Mouse (Mus musculus) CH12.LX (cell line): ENCODE measurements around the gene Fam219b. TPM values are rescaled to one million over a fixed set of nuclear protein-coding genes. Genes with fewer than 3 reads are reported as not detected.
A peak's percentile ranks its signal among the peaks of the same experiment; 100 is the strongest.

Experiments used
- DNase-seq: peaks from one replicate; pipeline ENCODE4 v3.0.0-alpha.2; 2013; ENCODE audit errors: extremely low read depth
- H3K27ac ChIP-seq: 2 replicates; pipeline ENCODE4 v1.5.1; 2012; ENCODE audit warnings: low read depth, mild to moderate bottlenecking, control low read depth, moderate library complexity; ENCODE audit not compliant: insufficient read depth
- H3K27me3 ChIP-seq: replicated peaks from 2 replicates; pipeline ENCODE3; 2012; ENCODE audit warnings: inconsistent platforms
- H3K36me3 ChIP-seq, 2 experiments: replicated peaks in 1 of 2; 2 replicates each; pipeline versions ENCODE3 to v1.6.1; 2012; ENCODE audit warnings: inconsistent platforms in 1 of 2, low read length in 1 of 2, mild to moderate bottlenecking in 1 of 2, mixed read lengths in 1 of 2, moderate library complexity in 1 of 2; ENCODE audit not compliant: control insufficient read depth in 1 of 2, insufficient read depth in 1 of 2
- H3K4me1 ChIP-seq, 2 experiments: 2 replicates each; pipeline ENCODE4 v1.6.1; 2012; ENCODE audit warnings: inconsistent platforms in 1 of 2, moderate library complexity in 1 of 2; ENCODE audit not compliant: insufficient read depth in 2 of 2, control insufficient read depth in 1 of 2
- H3K4me2 ChIP-seq: 2 replicates; pipeline ENCODE4 v1.6.1; 2012; ENCODE audit warnings: low read depth, mild to moderate bottlenecking, control low read depth; ENCODE audit not compliant: poor library complexity, insufficient read depth, severe bottlenecking
- H3K4me3 ChIP-seq, 3 experiments: fragments of 150-350 bp in 1 of 3; sonication (generic) in 1 of 3; replicated peaks in 1 of 3; 2 replicates each; pipeline versions ENCODE3 to v1.5.1; 2011 to 2012; ENCODE audit warnings: low read depth in 2 of 3, low read length in 2 of 3, mild to moderate bottlenecking in 2 of 3, moderate library complexity in 2 of 3, control low read depth in 1 of 3, improper control_type of control experiment in 1 of 3, inconsistent platforms in 1 of 3, mixed read lengths in 1 of 3; ENCODE audit not compliant: poor library complexity in 1 of 3
- H3K79me2 ChIP-seq: replicated peaks from 2 replicates; pipeline ENCODE4 v1.6.1; 2012; ENCODE audit warnings: mild to moderate bottlenecking, moderate library complexity; ENCODE audit not compliant: control insufficient read depth, poor library complexity, insufficient read depth, severe bottlenecking; ENCODE audit errors: extremely low read depth
- H3K9ac ChIP-seq: 2 replicates; pipeline ENCODE4 v1.6.1; 2012; ENCODE audit warnings: low read depth, mild to moderate bottlenecking, control low read depth, moderate library complexity; ENCODE audit not compliant: insufficient read depth
- H3K9me3 ChIP-seq: replicated peaks from 2 replicates; pipeline ENCODE3; 2012; ENCODE audit warnings: low read length, inconsistent platforms, mixed read lengths
- CHD1 ChIP-seq: IDR thresholded peaks from 2 replicates; pipeline ENCODE4 v1.6.1; 2012; ENCODE audit warnings: low read depth, low read length, improper control_type of control experiment, inconsistent platforms
- CHD2 ChIP-seq: IDR thresholded peaks from 2 replicates; pipeline ENCODE4 v1.6.1; 2011; ENCODE audit warnings: low read length, improper control_type of control experiment
- CTCF ChIP-seq, 2 experiments: IDR thresholded peaks in 1 of 2; conservative IDR thresholded peaks in 1 of 2; 2 replicates each; pipeline ENCODE4 v1.5.1; 2011 to 2012; ENCODE audit warnings: low read depth in 2 of 2, low read length in 2 of 2, improper control_type of control experiment in 1 of 2, inconsistent platforms in 1 of 2, mild to moderate bottlenecking in 1 of 2, moderate library complexity in 1 of 2
- E2F4 ChIP-seq: IDR thresholded peaks from 2 replicates; pipeline ENCODE4 v1.6.1; 2011; ENCODE audit warnings: low read depth, low read length, improper control_type of control experiment; ENCODE audit not compliant: insufficient replicate concordance
- GABPA ChIP-seq: IDR thresholded peaks from 2 replicates; pipeline ENCODE4 v1.6.1; 2012; ENCODE audit warnings: low read depth, low read length, improper control_type of control experiment, inconsistent platforms; ENCODE audit not compliant: insufficient replicate concordance
- HCFC1 ChIP-seq: IDR thresholded peaks from 2 replicates; pipeline ENCODE4 v1.6.1; 2012; ENCODE audit warnings: low read depth, mild to moderate bottlenecking, inconsistent platforms, low read length, improper control_type of control experiment
- IRF4 ChIP-seq: IDR thresholded peaks from 2 replicates; pipeline ENCODE4 v1.6.1; 2014; ENCODE audit warnings: low read depth, mild to moderate bottlenecking, inconsistent platforms, low read length, improper control_type of control experiment
- JUN ChIP-seq: IDR thresholded peaks from 2 replicates; pipeline ENCODE4 v1.6.1; 2011; ENCODE audit warnings: low read depth, mild to moderate bottlenecking, low read length, improper control_type of control experiment, moderate library complexity; ENCODE audit not compliant: insufficient read depth
- MAX ChIP-seq: IDR thresholded peaks from 2 replicates; pipeline ENCODE4 v1.6.1; 2011; ENCODE audit warnings: low read length, improper control_type of control experiment
- MAZ ChIP-seq: IDR thresholded peaks from 2 replicates; pipeline ENCODE4 v1.6.1; 2012; ENCODE audit warnings: low read depth, mild to moderate bottlenecking, inconsistent platforms, low read length, improper control_type of control experiment, moderate library complexity
- MYC ChIP-seq: IDR thresholded peaks from 2 replicates; pipeline ENCODE4 v1.6.1; 2011; ENCODE audit warnings: low read depth, mild to moderate bottlenecking, improper control_type of control experiment, low read length
- PAX5 ChIP-seq: IDR thresholded peaks from 2 replicates; pipeline ENCODE4 v1.6.1; 2012; ENCODE audit warnings: low read length, inconsistent platforms, mixed read lengths
- POLR2AphosphoS2 ChIP-seq: IDR thresholded peaks from 2 replicates; pipeline ENCODE4 v1.6.1; 2011; ENCODE audit warnings: low read depth, low read length, improper control_type of control experiment
- RAD21 ChIP-seq: IDR thresholded peaks from 2 replicates; pipeline ENCODE4 v1.6.1; 2011; ENCODE audit warnings: low read depth, mild to moderate bottlenecking, low read length, improper control_type of control experiment, moderate library complexity
- SIN3A ChIP-seq: IDR thresholded peaks from 2 replicates; pipeline ENCODE4 v1.6.1; 2012; ENCODE audit warnings: low read length, improper control_type of control experiment, inconsistent platforms
- SMC3 ChIP-seq: IDR thresholded peaks from 2 replicates; pipeline ENCODE4 v1.6.1; 2011; ENCODE audit warnings: low read depth, low read length, improper control_type of control experiment
- TCF12 ChIP-seq: IDR thresholded peaks from 2 replicates; pipeline ENCODE4 v1.6.1; 2014; ENCODE audit warnings: low read depth, mild to moderate bottlenecking, inconsistent platforms, low read length, improper control_type of control experiment
- USF2 ChIP-seq: conservative IDR thresholded peaks from 2 replicates; pipeline ENCODE4 v1.6.1; 2011; ENCODE audit warnings: low read depth, low read length, improper control_type of control experiment
- ZNF384 ChIP-seq: IDR thresholded peaks from 2 replicates; pipeline ENCODE4 v1.6.1; 2012; ENCODE audit warnings: low read depth, low read length, improper control_type of control experiment, inconsistent platforms
- dilution Hi-C: fragments of 300-500 bp; cut with MboI; formaldehyde crosslinking; loops from 2 replicates; pipeline ENCODE4 v1.14.3; 2020; ENCODE audit warnings: low sequenced_read_pairs; ENCODE audit not compliant: extremely low pct_unique_long_range_greater_than_20kb, extremely low pct_ligation_motif_present
- in situ Hi-C: fragments of 300-500 bp; cut with MboI; formaldehyde crosslinking; loops from 3 replicates; pipeline ENCODE4 v1.14.3; 2019; ENCODE audit warnings: low sequenced_read_pairs, low pct_ligation_motif_present, low pct_unique_long_range_greater_than_20kb, mixed read lengths
- polyA plus RNA-seq: library from polyadenylated mRNA; unstranded; fragments of >175 nt; gene quantifications from 2 replicates; pipeline ENCODE4 v1.2.1, GENCODE M21; 2012; ENCODE audit warnings: low read depth; ENCODE audit not compliant: insufficient read length
- total RNA-seq, 2 experiments: library from RNA; depleted of rRNA; stranded (reverse); fragments of 300-350 nt in 1 of 2; fragments of >200 nt in 1 of 2; gene quantifications; 2 replicates each; pipeline ENCODE4 v1.2.3; 2012 to 2014

The Fam219b gene
- total and polyA plus RNA-seq, 3 experiments = 8.3 to 10.6 (median 9.2) TPM

- peaks cover 66% of the 10 kb centered on the region for H3K79me2 ChIP-seq
- no peak overlapping the region for H3K27ac ChIP-seq
- no peak overlapping the region for H3K4me2 ChIP-seq
- peaks cover 1 to 16% of the 10 kb centered on the region in 2 experiments for H3K36me3 ChIP-seq
- no peaks in the 10 kb centered on the region for H3K9me3 ChIP-seq
- peaks cover 0 to 42% of the 10 kb centered on the region in 2 experiments; a peak in 2 of 4 replicates for H3K4me1 ChIP-seq
- DNase-seq = peak; percentile 79
- in situ Hi-C loops = loop anchor here (5.0 kb wide), 1 partner anchor 129 kb away; the partner anchor contains the start of gene Csk
- no peak overlapping the region for H3K4me3 ChIP-seq
- peak in 1 of 2 experiments; percentile 80; a peak in 3 of 4 replicates for TF ChIP-seq CTCF (conservative IDR thresholded peaks at IDR 0.05 in 1 of 2, IDR thresholded peaks at IDR 0.05 in 1 of 2; ENCODE audit: low read depth in 2 of 2, low read length in 2 of 2)
- peak; percentile 48 for TF ChIP-seq SMC3
- TF ChIP-seq HCFC1 = no peak
- TF ChIP-seq MYC = no peak
- 0 out of 2 replicates have a peak, but pooled peaks have one; percentile 52 for TF ChIP-seq SIN3A
- peak; percentile 67 for TF ChIP-seq RAD21
- no peak for TF ChIP-seq CHD2
- TF ChIP-seq, all 38 proteins: peak for 4
- dilution Hi-C loops = no loop called here
- H3K27me3 ChIP-seq = no peaks in the 10 kb centered on the region
- H3K9ac ChIP-seq = no peak overlapping the region
Observed at GRCm38 (mm10) chr9:57523754-57524153, 13.6 kb upstream of the Fam219b start.

- TF ChIP-seq ZNF384 = no peak
- no peak for TF ChIP-seq CHD2
- no peak for TF ChIP-seq PAX5
- TF ChIP-seq MAX = no peak
- TF ChIP-seq MAZ = no peak
- no peak for TF ChIP-seq POLR2AphosphoS2
- TF ChIP-seq HCFC1 = no peak
- no peak for TF ChIP-seq CTCF (conservative IDR thresholded peaks at IDR 0.05 in 1 of 2, IDR thresholded peaks at IDR 0.05 in 1 of 2; ENCODE audit: low read depth in 2 of 2, low read length in 2 of 2)
- TF ChIP-seq E2F4 = no peak
- no peak for TF ChIP-seq IRF4
- no peak for TF ChIP-seq GABPA
- no peak for TF ChIP-seq CHD1
- no peak for TF ChIP-seq SMC3
- no peak for TF ChIP-seq TCF12
- no peak for TF ChIP-seq JUN
- no peak for TF ChIP-seq USF2
- H3K4me2 ChIP-seq = no peak overlapping the region
- H3K9ac ChIP-seq = no peak overlapping the region
- H3K27ac ChIP-seq = no peak overlapping the region
- H3K36me3 ChIP-seq = peaks cover 7 to 23% of the 10 kb centered on the region in 2 experiments
- peaks cover 0 to 43% of the 10 kb centered on the region in 2 experiments; a peak in 2 of 4 replicates for H3K4me1 ChIP-seq
- H3K4me3 ChIP-seq = no peak overlapping the region
- DNase-seq = no peak
- in situ Hi-C loops = loop anchor here (5.0 kb wide), 1 partner anchor 128 kb away; the partner anchor contains the start of gene Csk
- no peaks in the 10 kb centered on the region for H3K27me3 ChIP-seq
- dilution Hi-C loops = no loop called here
- H3K9me3 ChIP-seq = no peaks in the 10 kb centered on the region
- peaks cover 72% of the 10 kb centered on the region for H3K79me2 ChIP-seq
Observed at GRCm38 (mm10) chr9:57524439-57524838, 12.9 kb upstream of the Fam219b start.
